Mouse (Mus musculus) liver, embryonic 14.5 days (tissue): ENCODE results near the gene Olfr412.
A peak's percentile ranks its signal among the peaks of the same experiment; 100 is the strongest.

Experiments
- CTCF ChIP-seq: IDR thresholded peaks from 2 replicates; pipeline ENCODE4 v1.5.1; 2016; ENCODE audit warnings: antibody characterized with exemption, low read depth, control low read depth
- EP300 ChIP-seq: IDR thresholded peaks from 2 replicates; pipeline ENCODE4 v1.6.1; 2016; ENCODE audit warnings: antibody characterized with exemption, low read depth

DNA sequence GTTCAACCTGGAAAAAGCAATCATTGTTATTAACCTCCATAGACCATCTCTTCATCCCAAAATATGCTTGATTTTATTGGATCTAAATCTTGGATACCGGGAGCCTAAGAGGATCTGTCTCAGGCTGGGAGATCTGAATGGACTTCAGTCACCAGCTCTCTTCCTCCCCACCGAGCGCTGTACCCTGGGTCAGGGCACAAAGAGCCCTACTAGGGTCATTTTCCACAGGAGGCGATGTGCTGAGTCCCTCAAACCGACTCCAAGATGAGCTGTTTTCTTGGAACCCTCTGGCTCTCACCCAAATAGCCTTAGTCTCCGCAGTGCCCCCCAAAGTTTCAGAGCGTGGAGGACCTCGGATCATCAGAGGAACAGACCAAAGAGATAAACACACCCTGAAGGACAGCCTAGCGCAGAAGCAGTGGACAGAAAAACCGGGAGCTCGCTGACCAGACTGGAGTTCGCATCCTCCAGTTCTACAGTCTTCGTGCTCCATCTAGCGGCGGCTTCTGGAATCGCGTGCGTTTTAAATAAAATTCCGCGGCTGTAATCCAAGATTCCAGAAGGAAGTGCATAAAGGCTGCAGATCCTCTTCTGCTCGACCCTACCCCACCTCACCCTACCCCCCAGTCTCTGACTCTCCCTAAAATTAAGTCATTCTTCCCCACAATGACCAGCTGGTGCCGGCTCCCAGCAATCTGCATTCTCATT is 9.7 kb downstream of the Olfr412 start:
- peak; percentile 82 for TF ChIP-seq CTCF
- TF ChIP-seq EP300: no peak
